Mouse (Mus musculus): ENCODE data around the gene Tox2. TPM values are rescaled to one million over a fixed set of nuclear protein-coding genes. Genes with fewer than 3 reads are reported as not detected.
A peak's percentile ranks its signal among the peaks of the same experiment; 100 is the strongest.

Gene Tox2
- total and polyA plus RNA-seq, 2 experiments from 2014 or later: 8.0 to 35.2 TPM

DNA sequence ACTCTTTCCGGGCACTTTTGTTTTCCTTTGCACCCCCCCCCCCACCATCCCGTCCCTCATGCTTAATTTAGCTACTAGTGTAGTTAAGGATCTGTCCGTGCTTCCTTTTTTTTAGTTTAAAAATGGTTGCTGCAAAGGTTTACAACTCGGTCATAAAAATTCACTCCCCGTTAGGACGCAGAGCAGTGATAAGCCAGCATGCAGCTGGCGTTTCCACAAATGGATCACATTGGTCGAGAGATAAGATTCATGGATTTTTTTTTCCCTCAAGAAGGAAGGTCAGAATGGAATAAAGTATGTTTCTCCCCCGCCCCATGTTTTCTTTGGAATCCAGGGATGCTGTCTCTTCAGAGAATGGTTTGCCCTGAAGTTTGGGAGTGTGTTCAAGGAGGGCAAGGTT is 82.4 kb downstream of the Tox2 start:
- TF ChIP-seq CTCF (IDR thresholded peaks at IDR 0.05; ENCODE audit: low read depth): no peak
- Histone ChIP-seq H3K4me1 (ENCODE audit: insufficient read depth) (no peaks in the 10 kb centered on the region), H3K4me3 (ENCODE audit: low read depth, low read length) (no peak overlapping the region), H3K9ac (no peak overlapping the region), H3K27ac (ENCODE audit: low read depth, low read length) (peak overlapping the region; percentile 66; the same call in 1 of the 2 replicates), H3K9me3 (ENCODE audit: low read length) (no peaks in the 10 kb centered on the region), H3K36me3 (ENCODE audit: insufficient read depth) (no peaks in the 10 kb centered on the region), H3K4me2 (ENCODE audit: low read depth) (0 out of 2 replicates have a peak overlapping the region, but pooled peaks have one; percentile 2), H3K27me3 (ENCODE audit: insufficient read depth, low read length) (peaks cover 7% of the 10 kb centered on the region; the same call in 1 of the 2 replicates)
- ATAC-seq (no peak), DNase-seq (no peak)
- 69% methylated on average over 9 of the region's 9 CpGs for WGBS

GRCm38 (mm10) chr2:163285762-163286161 is 82.8 kb downstream of the Tox2 start:
- Histone ChIP-seq H3K4me2 (ENCODE audit: low read depth) (no peak overlapping the region), H3K4me3 (ENCODE audit: low read depth, low read length) (no peak overlapping the region), H3K36me3 (ENCODE audit: insufficient read depth) (no peaks in the 10 kb centered on the region), H3K9me3 (ENCODE audit: low read length) (no peaks in the 10 kb centered on the region), H3K9ac (no peak overlapping the region), H3K4me1 (ENCODE audit: insufficient read depth) (no peaks in the 10 kb centered on the region), H3K27ac (ENCODE audit: low read depth, low read length) (no peak overlapping the region), H3K27me3 (ENCODE audit: insufficient read depth, low read length) (peaks cover 10% of the 10 kb centered on the region)
- WGBS: 69% methylated on average over 7 of the region's 7 CpGs
- no peak for TF ChIP-seq CTCF (IDR thresholded peaks at IDR 0.05; ENCODE audit: low read depth)
- DNase-seq (no peak), ATAC-seq (no peak; the same call in 1 of the 2 replicates)

- Histone ChIP-seq H3K36me3 (ENCODE audit: insufficient read depth) (no peaks in the 10 kb centered on the region), H3K4me3 (ENCODE audit: low read depth, low read length) (0 out of 2 replicates have a peak overlapping the region, but pooled peaks have one; percentile 4), H3K4me1 (ENCODE audit: insufficient read depth) (no peaks in the 10 kb centered on the region), H3K27me3 (ENCODE audit: insufficient read depth, low read length) (peaks cover 10% of the 10 kb centered on the region), H3K9me3 (ENCODE audit: low read length) (no peaks in the 10 kb centered on the region), H3K9ac (peak overlapping the region; percentile 10; the same call in 1 of the 2 replicates), H3K4me2 (ENCODE audit: low read depth) (peak overlapping the region; percentile 34), H3K27ac (ENCODE audit: low read depth, low read length) (peak overlapping the region; percentile 41; the same call in 1 of the 2 replicates)
- 15% methylated on average over 21 of the region's 21 CpGs for WGBS
- no peak for TF ChIP-seq CTCF (IDR thresholded peaks at IDR 0.05; ENCODE audit: low read depth)
- ATAC-seq: peak; percentile 34
- DNase-seq: peak; percentile 58
Measured at GRCm38 (mm10) chr2:163288881-163289379, 86.0 kb downstream of the Tox2 start.

- TF ChIP-seq CTCF (IDR thresholded peaks at IDR 0.05; ENCODE audit: low read depth): no peak
- Histone ChIP-seq H3K4me3 (ENCODE audit: low read depth, low read length) (no peak overlapping the region), H3K36me3 (ENCODE audit: insufficient read depth) (no peaks in the 10 kb centered on the region), H3K27me3 (ENCODE audit: insufficient read depth, low read length) (peaks cover 24% of the 10 kb centered on the region), H3K4me1 (ENCODE audit: insufficient read depth) (peaks cover 17% of the 10 kb centered on the region; the same call in 1 of the 2 replicates), H3K9ac (no peak overlapping the region), H3K27ac (ENCODE audit: low read depth, low read length) (0 out of 2 replicates have a peak overlapping the region, but pooled peaks have one; percentile 5), H3K9me3 (ENCODE audit: low read length) (no peaks in the 10 kb centered on the region), H3K4me2 (ENCODE audit: low read depth) (no peak overlapping the region)
- 8% methylated on average over 11 of the region's 11 CpGs for WGBS
- peak; percentile 68 for ATAC-seq
- DNase-seq: peak; percentile 44
Measured at GRCm38 (mm10) chr2:163296999-163297630, 94.2 kb downstream of the Tox2 start.

DNA sequence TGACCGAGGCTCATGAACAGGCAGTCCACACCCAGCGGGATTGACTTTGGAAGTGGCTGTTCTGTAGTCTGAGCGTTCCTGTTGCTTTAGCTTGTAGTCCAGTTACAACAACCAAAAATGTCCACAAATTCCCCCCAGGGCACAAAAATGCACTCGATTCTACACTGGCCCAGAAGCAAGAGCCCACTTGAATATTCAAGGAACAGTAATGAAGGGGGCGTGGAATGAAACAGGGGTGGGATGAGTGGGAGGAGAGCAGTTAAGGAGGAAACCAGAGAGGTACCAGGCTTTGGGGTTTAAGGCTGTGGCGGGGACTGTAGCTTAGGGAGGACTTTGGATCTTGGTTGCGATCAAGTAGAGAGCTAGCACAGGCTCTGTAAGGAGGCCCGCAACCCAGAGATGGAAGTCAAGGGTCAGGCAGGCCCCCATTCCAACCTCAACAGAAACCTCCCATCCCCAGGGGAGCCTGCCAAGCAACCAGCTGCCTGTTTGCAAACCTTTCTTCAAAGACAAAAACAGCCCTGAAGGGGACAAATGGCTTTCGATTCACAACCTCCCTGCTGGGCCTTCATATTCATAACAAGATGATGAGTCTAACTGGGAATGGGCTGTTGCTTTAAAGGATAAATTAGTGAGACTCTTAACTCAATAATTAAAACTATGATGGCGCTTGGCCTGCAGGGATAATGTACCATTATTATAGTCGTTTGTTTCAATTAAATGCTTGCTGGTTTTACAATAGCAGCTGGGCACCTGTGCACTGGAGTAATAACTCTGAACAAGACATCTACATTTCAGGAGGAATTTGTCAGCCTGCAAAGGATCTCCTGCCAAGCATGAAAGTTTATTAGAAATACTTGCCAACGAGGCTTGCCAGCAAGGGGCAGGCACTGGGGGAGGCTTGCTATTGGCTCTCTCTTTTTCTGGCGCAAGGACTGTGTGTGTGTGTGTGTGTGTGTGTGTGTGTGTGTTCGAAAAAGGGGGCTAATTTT is 97.4 kb downstream of the Tox2 start:
- Histone ChIP-seq H3K36me3 (ENCODE audit: insufficient read depth) (no peaks in the 10 kb centered on the region), H3K4me3 (ENCODE audit: low read depth, low read length) (no peak overlapping the region), H3K4me1 (ENCODE audit: insufficient read depth) (peaks cover 17% of the 10 kb centered on the region; the same call in 1 of the 2 replicates), H3K27ac (ENCODE audit: low read depth, low read length) (0 out of 2 replicates have a peak overlapping the region, but pooled peaks have one; percentile 15), H3K9me3 (ENCODE audit: low read length) (no peaks in the 10 kb centered on the region), H3K4me2 (ENCODE audit: low read depth) (no peak overlapping the region), H3K27me3 (ENCODE audit: insufficient read depth, low read length) (peaks cover 31% of the 10 kb centered on the region), H3K9ac (no peak overlapping the region)
- 23% methylated on average over 14 of the region's 14 CpGs for WGBS
- ATAC-seq (peak; percentile 70), DNase-seq (peak; percentile 69)
- TF ChIP-seq CTCF (IDR thresholded peaks at IDR 0.05; ENCODE audit: low read depth): no peak

- peak; percentile 35; the same call in 1 of the 2 replicates for TF ChIP-seq CTCF (IDR thresholded peaks at IDR 0.05; ENCODE audit: low read depth)
- DNase-seq (no peak), ATAC-seq (no peak)
- Histone ChIP-seq H3K4me1 (ENCODE audit: insufficient read depth) (peaks cover 16% of the 10 kb centered on the region; the same call in 1 of the 2 replicates), H3K27me3 (ENCODE audit: insufficient read depth, low read length) (peaks cover 29% of the 10 kb centered on the region), H3K4me2 (ENCODE audit: low read depth) (no peak overlapping the region), H3K9ac (no peak overlapping the region), H3K4me3 (ENCODE audit: low read depth, low read length) (no peak overlapping the region), H3K9me3 (ENCODE audit: low read length) (no peaks in the 10 kb centered on the region), H3K27ac (ENCODE audit: low read depth, low read length) (no peak overlapping the region), H3K36me3 (ENCODE audit: insufficient read depth) (no peaks in the 10 kb centered on the region)
- WGBS: 60% methylated on average over 5 of the region's 5 CpGs
Measured at GRCm38 (mm10) chr2:163301641-163302040, 98.7 kb downstream of the Tox2 start.

All from forebrain, postnatal 0 days (tissue).